Mouse (Mus musculus): ENCODE results near the gene Commd9.

- TF ChIP-seq CTCF (IDR thresholded peaks at IDR 0.05; ENCODE audit: borderline replicate concordance, insufficient read depth, low read depth, low read length) = no peak
- no peak for TF ChIP-seq POLR2A (IDR thresholded peaks at IDR 0.05; ENCODE audit: borderline replicate concordance, insufficient read depth, low read length)
Measured at GRCm38 (mm10) chr2:101884286-101884685, 1.8 kb upstream of the Commd9 start.
